Mouse (Mus musculus) bone marrow, adult 2 months (tissue): ENCODE data around the gene Skil.

ENCODE experiments used
- CTCF ChIP-seq: fragments of 200-500 bp; IDR thresholded peaks from 2 replicates; pipeline ENCODE4 v1.5.1; 2011; ENCODE audit warnings: low read length, control low read depth; ENCODE audit not compliant: control insufficient read depth, insufficient read depth
- POLR2A ChIP-seq: fragments of 200-500 bp; IDR thresholded peaks from 2 replicates; pipeline ENCODE4 v1.6.1; 2011; ENCODE audit warnings: low read depth, mild to moderate bottlenecking, control low read depth, low read length, borderline replicate concordance; ENCODE audit not compliant: control insufficient read depth

DNA sequence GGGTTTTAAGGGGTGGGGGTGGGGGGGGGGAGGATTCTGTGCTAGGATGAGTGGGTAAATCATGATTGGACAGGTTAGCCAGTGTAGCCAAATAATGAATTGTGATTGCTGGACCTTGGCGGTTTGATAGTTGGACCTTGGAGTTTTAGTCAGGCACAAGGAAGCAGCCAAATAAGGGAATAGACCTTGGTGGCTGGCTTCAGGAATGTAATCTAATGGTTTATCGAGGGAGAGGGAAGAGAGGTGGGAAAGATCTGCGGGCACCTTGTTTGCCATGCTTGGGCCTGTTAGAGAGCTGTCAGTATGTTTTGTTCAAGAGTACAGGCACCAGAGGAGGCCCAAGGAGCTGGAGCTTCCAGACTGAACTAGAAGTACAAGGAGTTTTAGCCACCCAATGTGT, 32.0 kb downstream of the Skil start:
- no peak for TF ChIP-seq POLR2A
- TF ChIP-seq CTCF = no peak
